Mouse (Mus musculus): ENCODE results near the gene Tmco1. TPM values are rescaled to one million over a fixed set of nuclear protein-coding genes. Genes with fewer than 3 reads are reported as not detected.

Gene Tmco1
- 10 to 100 TPM; 83.6 to 99.6 TPM for total RNA-seq (2021)
- long read RNA-seq, experiment 1, transcript Tmco1-204 (7 exons, 1,573 nt): major isoform, 77 of 82 reads
- long read RNA-seq, experiment 1, partial matches to known transcripts: 0 of 82 reads
- long read RNA-seq, experiment 1, other reads (novel, unspliced or antisense): 5 of 82 reads
- long read RNA-seq, experiment 2, transcript Tmco1-204 (7 exons, 1,573 nt): major isoform, 50 of 51 reads
- long read RNA-seq, experiment 2, partial matches to known transcripts: 0 of 51 reads
- long read RNA-seq, experiment 2, other reads (novel, unspliced or antisense): 1 of 51 reads

DNA sequence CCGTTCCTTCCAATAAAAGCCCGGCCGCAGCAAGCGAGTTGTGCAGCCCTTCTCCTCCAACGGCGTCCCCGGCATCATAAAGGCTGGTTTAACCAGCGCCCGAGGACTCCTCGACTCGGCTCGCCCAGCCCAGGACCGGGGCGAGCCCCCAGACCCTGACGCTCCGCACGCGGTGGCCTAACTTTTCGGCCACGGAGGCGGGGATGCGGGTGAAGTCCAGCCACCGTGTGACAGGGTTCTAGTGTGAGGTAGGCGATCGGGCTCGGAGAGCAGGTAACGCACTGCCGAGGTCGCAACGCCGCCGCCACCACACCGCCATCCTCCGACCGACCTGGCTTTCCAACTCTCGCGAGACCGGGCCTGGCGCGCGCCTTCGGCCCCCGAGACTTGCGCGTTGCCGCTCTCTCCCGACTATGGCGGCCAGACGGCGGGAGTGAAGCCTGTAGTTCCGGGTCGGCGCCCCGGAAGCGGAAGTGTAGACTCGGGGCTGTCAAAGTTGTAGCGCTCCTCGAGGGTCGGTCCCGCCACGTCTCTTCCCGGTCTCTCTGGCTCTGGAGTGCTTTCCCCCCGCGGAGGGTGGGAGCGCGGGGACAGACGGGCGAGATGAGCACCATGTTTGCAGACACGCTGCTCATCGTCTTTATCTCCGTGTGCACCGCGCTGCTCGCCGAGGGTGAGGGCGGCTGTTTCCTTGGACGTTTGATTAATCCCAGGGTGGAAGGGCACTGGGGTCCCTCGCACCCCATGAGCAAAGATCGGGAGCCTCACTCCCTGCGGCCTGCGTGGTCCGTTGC is at the start of gene Tmco1:
Tmco1 (plus strand) TSS at position 118 of the 794 bp plus-strand sequence.
- DNase-seq: peak; percentile 97 to 98

DNA sequence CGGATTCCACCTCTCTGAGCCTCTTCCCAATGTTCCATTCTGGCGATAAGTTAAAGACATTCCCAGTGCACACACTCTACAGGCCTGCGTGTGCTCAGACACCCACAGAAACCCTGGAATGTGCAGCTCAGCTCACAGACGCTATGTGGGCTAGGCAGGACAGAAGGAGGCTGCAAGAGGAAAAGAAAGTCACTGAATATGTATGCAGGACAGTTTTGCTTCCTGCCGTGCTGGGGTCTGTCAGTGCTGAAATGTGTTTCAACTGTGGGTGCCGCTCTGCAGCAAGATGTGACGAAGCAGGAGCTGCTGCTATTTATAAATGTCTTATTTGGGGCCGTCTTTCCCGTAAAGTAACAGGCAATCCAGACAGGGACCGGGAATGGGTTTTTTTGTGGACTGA is 48.5 kb upstream of the Tmco1 start:
- DNase-seq: peak in 1 of 2 experiments; percentile 36

DNA sequence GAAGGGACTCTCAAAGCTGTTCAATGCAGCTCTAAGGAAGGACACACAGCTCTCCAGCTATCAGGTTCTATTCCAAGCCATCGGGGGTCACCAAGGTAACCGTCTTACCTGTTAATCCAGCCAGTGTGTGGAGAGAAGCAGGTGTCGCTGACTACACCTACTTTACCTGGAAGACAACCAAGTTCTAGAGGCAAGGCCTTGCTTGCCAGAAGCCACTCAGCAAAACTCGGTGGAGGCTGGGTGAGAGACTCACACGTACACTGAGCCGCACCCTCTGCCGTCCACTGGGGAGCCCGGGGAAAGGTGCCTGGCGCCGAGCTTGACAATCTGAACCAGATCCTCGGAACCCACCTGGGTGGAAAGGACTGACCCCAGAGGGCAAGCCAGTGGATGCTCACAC is 46.4 kb upstream of the Tmco1 start:
- no peak for DNase-seq

DNA sequence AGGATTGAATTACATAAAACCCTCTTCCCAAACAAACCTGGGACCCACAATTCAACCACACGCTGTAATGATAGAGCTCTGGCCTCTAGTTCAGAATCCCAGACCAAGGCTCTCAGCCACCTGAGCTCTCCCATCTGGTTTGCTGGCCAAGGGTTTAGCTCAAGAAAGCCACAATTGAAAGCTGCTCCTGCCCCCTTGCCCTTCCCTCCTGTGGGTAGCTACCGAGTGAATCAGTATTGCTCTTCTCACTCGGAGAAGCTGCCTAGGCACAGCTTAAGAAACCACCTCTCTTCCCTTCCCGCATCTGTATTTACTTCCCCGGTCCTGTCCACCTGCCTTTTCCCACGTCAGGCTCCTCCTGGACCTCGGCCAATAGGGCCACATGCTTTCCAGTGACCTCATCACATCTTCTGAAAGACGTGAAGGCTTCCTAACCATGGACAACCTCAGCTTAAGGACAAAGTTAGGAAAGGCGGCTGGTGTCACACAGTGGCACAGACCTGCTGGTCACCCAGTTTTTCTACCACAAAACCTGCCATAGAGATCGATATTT is 45.6 kb upstream of the Tmco1 start:
- no peak for DNase-seq

DNA sequence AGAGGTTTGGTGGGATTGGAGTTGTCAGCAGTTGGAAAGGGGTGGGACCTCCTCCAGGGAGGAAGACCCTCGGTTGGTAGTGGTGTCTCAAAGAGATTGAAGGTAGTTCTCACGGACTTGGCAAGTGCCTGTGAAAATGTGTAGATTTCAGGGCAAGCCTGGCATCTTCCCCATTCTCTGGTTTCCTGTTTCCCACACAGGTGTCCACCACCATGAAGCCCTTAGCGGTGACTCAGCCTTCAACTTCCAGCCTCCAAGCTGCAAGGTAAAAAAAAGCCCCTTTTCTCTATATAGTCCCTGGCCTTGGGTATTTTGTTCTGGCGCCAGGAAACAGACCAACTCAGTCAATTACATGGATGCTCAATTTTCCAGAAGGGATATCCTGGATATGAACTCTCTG is 42.8 kb upstream of the Tmco1 start:
- no peak for DNase-seq

DNA sequence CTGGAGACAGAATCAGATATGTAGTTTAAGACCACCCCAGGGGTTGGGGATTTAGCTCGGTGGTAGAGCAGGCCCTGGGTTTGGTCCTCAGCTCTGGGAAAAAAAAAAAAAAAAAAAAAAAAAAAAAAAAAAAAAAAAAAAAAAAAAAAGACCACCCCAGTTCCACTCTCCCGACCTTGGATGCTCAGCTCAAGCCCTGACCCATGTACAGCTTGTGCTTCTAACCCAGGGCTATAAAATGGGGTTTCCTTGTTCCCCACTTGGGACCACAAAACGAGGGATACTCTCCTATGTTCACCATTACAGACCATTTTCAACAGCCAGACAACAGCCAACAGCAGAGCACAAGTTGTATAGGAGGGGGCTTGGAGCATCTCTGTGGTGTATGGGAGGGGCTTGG is 41.5 kb upstream of the Tmco1 start:
- DNase-seq: no peak

DNA sequence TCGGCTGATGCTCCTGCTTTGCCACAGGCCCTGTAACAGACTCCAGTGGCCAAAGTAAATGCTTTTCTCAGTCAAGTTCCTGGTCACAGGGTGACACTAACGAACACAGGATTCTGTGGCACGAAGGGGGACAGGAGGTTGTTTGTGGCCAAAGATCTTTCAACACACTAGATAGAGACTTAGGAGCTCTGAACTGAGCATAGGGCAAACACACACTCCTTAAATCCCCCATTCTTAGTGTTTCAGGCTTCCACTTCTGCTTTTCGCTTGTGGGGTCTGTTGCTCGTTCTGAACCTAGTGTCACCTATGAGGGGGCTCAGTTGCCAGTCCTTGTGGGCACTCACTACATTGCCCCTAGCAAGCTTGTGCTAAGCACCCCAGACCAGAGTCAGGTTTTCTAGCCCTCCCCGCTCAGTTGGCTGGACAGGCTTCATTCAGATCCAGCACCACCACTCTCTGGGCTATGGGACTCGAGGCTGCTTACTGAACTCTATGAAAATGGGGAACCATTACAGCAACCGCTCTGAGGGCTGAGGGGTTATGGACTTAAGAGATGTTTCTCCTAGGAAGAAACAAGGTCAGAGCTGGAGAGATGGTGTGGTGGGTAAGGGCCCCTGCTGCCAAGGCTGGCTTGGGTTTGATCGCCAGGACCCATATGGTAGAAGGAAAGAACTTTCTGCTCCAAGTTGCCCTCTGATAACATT is 39.7 kb upstream of the Tmco1 start:
- no peak for DNase-seq

DNA sequence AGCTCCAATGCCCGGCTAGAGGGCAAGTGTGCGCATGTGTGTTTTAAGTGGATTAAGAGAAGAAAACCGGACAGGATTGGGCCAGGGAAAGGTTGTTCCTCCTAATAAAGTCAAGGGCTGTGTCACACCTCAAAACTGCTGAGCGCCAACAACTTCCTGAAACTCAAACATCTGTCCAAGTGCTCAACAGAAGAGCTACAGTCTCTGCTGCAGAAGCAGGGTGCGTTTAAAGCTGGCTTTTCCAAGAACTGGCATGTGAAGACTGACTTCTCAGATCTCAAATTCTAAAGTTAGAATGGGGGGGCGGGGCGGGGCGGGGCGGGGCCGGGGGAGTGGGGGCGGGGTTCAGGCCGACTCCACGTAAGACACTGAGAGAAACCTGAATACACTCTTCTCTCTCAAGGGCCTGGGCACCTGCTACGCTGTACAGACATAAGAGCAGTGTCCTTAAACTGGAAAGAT is 38.8 kb upstream of the Tmco1 start:
- peak in 1 of 2 experiments; percentile 53 for DNase-seq

DNA sequence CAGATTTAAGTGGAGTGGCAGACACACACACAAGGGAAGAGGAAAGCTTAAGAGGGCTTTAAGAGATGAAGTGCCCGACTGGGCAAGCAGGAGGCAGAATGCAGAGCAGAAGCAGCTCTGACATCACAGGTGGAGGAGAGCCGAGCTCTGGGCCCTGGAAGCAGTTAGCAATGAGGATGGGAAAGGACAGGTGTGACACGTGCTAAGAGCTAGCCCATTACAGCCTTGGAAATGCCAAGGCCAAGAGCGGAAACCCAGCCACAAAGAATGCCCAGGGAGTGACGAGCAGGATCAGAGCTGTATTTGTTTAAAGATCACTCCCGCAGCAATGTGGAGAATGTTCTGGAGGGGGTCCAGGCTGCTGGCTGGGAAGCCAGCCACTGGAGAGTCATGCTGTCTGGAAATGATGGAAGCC is 38.3 kb upstream of the Tmco1 start:
- DNase-seq: peak; percentile 88 to 90

DNA sequence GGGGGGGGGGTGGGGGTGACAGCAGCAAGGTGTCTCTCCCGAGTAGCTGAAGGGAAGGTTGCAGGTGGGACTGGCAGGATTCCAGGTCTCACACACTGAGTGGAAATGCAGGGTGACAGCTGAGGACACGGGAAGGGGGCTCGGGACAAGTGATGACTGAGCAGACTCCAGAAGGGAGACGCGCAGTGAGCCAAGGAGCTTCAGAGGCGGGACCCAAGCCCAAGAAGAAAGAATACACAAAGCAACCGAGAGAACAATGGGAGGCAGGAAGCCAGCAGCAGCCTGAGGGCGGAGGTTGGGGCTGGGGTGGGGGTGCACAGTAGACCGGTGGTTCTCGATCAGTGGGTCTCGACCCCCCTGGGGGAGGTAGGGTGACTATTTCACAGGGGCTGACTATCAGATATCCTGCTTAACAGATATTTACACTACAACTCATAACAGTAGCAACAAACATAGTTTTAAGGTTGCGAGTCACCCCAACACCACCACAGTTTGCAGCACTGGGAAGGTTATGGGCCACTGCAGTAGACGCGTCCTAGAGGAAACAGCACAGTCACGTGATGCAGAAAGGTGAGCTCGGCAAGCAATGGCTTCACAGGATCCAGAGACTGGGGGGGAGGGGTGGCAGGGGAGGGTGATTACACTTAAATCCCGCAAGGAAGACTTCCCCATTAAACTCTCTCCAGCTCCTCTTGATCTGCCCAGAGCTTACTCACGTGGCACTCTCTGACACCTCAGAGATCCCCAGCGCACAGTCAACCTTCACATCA is 37.7 kb upstream of the Tmco1 start:
- DNase-seq: peak in 1 of 2 experiments; percentile 39

DNA sequence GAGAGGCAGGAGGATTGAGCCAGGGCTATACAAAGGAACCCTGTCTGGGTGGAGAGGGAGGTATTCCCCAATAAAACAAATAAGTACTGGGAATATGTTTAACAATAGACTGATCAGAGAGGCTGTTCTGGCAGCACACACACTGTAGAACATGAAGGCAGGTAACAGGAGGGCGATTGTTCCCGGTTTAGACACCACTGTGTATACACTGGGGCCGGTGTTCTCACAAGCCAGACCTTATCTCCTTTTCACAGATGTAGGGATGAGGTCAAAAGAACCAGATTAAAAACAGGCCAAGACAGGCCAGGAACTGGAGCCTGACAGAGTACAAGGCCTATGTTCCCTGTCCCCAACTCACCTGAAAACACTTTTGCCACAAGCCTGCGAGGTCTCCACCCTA is 36.9 kb upstream of the Tmco1 start:
- DNase-seq: peak in 1 of 2 experiments; percentile 25

DNA sequence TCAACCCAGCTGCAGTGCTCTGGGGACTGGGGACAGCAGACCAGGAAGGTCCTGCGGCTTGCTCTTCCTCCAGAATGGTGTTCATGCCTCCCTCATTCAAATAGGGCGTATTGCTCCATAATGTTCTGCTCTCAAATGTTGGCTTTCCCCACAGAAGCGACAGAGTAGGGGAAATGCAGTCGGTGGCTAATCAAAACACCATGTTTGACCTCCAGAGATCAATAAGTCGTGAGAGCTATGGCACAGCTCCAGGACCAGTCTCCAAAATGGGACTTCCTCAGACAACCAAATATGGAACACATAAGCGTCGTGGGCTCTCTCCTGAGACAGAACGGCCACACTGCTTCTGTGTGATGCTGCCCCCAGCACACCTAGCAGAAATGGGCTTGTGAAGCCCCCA is 36.3 kb upstream of the Tmco1 start:
- DNase-seq: no peak

DNA sequence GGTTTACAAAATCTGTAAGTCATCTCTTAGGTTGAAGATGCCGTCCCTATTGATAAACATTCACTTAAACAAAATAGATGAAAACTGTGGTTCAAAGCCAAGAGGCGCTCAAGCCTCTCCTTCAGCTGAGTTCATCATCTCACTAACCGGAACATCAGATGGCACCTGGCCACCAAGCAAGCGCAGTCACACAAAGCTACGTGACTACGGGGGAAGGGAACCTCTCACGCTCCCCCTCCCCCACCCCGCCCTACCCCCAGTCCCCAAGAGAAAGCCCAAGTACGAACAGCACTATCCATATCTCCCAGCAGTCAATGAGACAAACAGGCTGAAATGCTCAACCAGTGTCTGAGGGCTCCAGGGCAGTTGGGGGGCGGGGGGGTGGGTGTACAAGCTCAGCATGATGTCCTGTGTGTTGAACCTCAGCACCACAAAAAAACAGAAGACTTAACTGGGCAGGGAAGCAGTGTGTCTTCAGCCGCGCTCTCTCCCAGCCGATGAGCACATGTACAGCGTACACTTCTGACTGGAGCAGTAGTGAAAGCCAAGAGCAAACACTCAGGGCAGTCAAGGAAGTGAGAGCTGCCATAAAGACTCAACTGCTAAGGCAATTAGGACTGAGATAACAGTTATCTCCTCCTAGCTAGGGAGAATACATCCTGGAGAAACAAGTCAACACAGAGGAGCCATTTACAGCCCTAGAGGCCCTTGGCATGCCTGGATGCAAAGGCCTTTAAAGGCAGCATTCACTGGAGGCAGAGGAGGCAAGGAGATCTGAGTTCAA is 34.6 kb upstream of the Tmco1 start:
- DNase-seq: no peak

DNA sequence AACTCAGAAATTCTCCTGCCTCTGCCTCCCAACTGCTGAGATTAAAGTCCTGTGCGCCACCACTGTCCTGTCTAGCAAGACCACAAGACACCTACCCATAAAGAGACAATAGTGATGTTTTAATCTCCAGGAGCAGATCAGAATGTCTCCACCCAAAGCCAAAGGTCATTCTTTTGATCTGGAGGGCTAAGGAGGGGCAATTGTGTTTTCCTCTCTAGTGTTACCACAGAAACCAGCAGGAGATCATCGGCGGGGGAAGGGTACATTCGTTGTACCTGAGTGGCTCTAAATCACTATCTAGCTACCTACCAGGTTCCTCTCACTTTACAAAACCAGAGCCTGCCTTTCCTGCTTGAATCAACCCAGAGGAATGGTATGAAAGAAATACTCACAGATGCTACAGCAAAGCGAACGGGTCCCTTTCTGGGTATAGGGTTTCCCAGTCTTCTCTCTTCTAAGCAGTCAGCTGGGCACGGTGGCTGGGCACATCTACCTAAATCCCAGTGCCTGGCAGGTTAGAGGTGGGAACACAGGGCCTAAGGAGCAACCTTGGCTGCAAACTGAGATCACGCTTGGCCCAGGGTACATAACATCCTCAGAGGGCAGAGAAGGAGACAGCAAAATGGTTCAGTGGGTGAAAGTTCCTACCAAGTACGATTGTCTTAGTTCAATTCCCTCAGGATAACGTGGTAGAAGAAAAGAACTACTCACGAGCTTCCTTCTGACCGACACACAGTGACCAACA is 33.4 kb upstream of the Tmco1 start:
- peak; percentile 35 to 52 for DNase-seq

DNA sequence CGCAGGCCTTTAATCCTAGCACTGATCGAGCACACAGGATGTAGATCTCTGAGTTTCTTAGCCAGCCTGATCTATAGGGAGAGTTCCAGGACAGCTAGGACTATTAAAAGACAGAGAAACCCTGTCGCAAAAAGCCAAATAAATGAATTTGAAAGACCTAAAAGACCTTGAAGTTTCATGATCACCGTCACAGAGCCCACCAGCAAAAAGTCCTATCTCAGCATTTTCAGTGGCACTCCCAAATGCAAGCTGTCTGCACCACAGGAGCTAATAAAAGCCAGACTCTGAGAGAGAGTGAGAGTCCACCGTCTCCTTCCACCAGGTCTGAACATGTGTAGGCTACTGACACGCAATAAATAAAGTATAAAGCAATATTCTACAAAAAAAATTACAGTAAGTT is 29.8 kb upstream of the Tmco1 start:
- no peak for DNase-seq

DNA sequence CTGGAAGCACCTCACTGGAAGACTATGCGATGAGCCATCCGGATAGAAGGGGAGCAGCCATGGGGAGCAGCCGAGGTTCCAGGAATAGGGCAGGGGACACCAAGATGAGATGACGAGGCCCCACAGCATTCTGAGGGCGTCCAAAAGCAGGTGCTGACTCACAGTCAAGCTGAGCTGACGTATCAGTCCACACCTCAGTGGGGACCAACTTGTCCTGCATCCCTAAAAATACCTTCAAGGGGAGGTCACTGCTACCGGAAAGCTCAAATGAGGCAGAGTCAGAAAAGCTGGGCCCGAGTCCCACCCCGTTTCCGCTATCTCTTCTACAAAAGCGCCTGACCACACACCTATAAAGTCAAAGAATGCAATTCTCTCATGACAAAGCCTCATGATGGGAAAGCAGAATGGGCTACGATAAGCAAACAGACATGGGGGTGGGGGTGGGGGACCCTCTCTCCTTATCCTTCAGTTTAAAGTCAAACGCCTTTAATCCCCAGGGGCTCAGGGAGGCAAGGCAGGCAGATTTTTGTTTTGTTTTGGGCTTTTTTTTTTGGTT is 28.9 kb upstream of the Tmco1 start:
- peak; percentile 45 to 54 for DNase-seq

DNA sequence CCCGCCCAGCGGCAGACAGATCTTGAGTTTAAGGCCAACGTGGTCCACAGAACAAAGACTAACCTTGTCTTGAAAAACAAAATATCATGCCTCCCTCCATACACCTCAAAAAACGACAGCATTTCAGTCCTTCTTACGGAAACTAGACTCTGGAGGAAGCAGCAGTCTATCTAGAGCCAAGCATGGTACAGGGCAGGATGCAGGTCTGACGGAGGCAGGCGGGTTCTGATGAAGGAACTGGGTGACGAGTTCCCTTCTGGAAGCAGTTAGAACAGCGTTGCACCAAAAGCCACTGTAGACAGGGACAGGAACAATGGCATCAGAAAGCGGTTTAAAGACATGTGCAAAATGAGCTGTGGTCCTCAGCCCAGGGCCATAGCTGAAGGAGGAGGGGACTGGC is 28.1 kb upstream of the Tmco1 start:
- no peak for DNase-seq

DNA sequence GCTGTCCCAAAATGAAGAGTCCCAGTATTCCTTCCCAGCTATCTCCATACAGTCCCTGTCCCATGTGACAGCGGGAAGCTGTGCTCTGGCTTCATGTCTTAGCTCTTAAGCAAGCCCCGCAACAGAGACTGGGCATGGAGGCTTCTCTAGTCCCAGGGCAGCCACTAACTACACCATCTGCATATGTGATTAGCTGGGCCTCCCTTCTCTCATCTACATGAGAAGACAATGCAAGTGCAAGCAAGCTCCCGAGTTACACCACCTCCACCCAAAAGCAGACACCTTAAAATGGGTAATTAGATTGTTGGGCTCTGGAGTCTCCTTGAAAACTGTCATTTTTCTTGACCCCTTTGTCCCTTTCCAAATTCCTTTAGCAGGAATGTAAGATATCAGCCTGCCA is 26.1 kb upstream of the Tmco1 start:
- DNase-seq: no peak

DNA sequence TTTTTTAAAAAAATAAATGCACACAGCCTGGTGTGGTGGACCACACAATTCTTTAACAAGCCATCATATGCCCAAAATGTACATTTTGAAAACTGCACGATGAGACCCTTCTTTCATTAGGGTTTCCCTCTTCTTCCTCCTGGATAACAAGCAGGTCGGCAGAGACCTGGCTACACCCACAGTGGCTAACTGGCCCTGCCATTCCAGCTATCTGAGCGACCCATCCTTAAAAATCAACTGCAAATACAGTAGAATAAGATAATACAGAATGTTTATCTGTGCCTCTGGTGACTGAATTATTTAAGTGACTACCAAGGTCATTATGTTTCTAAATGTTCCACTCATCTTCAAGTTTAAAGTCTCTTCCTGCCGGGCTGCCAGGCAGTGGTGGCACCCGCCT is 25.4 kb upstream of the Tmco1 start:
- no peak for DNase-seq

Data from heart, adult 18-20 months (tissue).